Mouse (Mus musculus) B cell, adult (primary cell): ENCODE data around the gene Vmn1r5. TPM values are rescaled to one million over a fixed set of nuclear protein-coding genes. Genes with fewer than 3 reads are reported as not detected.

Experiments
- total RNA-seq: library from RNA; stranded (reverse); gene quantifications from 4 replicates; pipeline ENCODE4 v1.2.4, GENCODE M21; 2023; ENCODE audit not compliant: inconsistent age

Vmn1r5 gene
- total RNA-seq = not detected in 4 replicates

GRCm38 (mm10) chr6:56969973-56970372, at the start of gene Vmn1r5:
TSS of gene Vmn1r5 (plus strand) at chr6:56970273.

GRCm38 (mm10) chr6:56923726-56924707, 46.1 kb upstream of the Vmn1r5 start, which contains the start of the genes Nt5c3 and Vmn1r4:
TSS of gene Nt5c3 (minus strand) at chr6:56923932.
TSS of gene Vmn1r4 (plus strand) at chr6:56924015.

GRCm38 (mm10) chr6:56996943-56997342, 26.9 kb downstream of the Vmn1r5 start, which contains the start of gene Vmn1r6:
TSS of gene Vmn1r6 (plus strand) at chr6:56997243.

GRCm38 (mm10) chr6:57025224-57025623, 55.2 kb downstream of the Vmn1r5 start, which contains the start of gene Vmn1r7:
TSS of gene Vmn1r7 (minus strand) at chr6:57025324.

GRCm38 (mm10) chr6:57031984-57032383, 61.9 kb downstream of the Vmn1r5 start, which contains the start of gene Vmn1r8:
TSS of gene Vmn1r8 (plus strand) at chr6:57032284.

Other genes with a start within 250 kb of the Vmn1r5 start
- gene Kbtbd2, start 172.5 kb upstream of the Vmn1r5 start, total RNA-seq = 64.1 to 71.3 TPM (median 69.5 TPM) in 4 replicates
- 0.15 to 0.74 TPM (median 0.16 TPM) in 3 of 4 replicates, not detected in the other for gene Fkbp9, start 138.2 kb upstream of the Vmn1r5 start, total RNA-seq
- 52.4 to 60.6 TPM (median 55.3 TPM) in 4 replicates for gene Nt5c3, start 46.3 kb upstream of the Vmn1r5 start, total RNA-seq
- gene Vmn1r4, start 46.3 kb upstream of the Vmn1r5 start, total RNA-seq = 0.35 TPM in 1 of 4 replicates, not detected in the others
- not detected in 4 replicates for gene Vmn1r6, start 27.0 kb downstream of the Vmn1r5 start, total RNA-seq
- gene Vmn1r7, start 55.1 kb downstream of the Vmn1r5 start, total RNA-seq = not detected in 4 replicates
- not detected in 4 replicates for gene Vmn1r8, start 62.0 kb downstream of the Vmn1r5 start, total RNA-seq
- not detected in 4 replicates for gene Vmn1r9, start 96.5 kb downstream of the Vmn1r5 start, total RNA-seq
- not detected in 4 replicates for gene Vmn1r10, start 139.2 kb downstream of the Vmn1r5 start, total RNA-seq
- not detected in 4 replicates for gene Vmn1r11, start 163.2 kb downstream of the Vmn1r5 start, total RNA-seq
- 0.06 TPM in 1 of 4 replicates, not detected in the others for gene Vmn1r12, start 186.6 kb downstream of the Vmn1r5 start, total RNA-seq
- gene Vmn1r13, start 233.0 kb downstream of the Vmn1r5 start, total RNA-seq = not detected in 4 replicates